Mouse (Mus musculus) kidney, postnatal 36 days (tissue): ENCODE data around the gene Zfp955b.
"Not testable (repeated sequence)": the region's sequence is repeated elsewhere in the genome, so short reads cannot be mapped to it uniquely, and the experiment has no call there.

Experiments used
- DNase-seq, 2 experiments: peaks; one replicate each; pipeline ENCODE4 v3.0.0; 2021 to 2022; ENCODE audit warnings: mixed read lengths in 2 of 2

Gene Zfp955b

DNA sequence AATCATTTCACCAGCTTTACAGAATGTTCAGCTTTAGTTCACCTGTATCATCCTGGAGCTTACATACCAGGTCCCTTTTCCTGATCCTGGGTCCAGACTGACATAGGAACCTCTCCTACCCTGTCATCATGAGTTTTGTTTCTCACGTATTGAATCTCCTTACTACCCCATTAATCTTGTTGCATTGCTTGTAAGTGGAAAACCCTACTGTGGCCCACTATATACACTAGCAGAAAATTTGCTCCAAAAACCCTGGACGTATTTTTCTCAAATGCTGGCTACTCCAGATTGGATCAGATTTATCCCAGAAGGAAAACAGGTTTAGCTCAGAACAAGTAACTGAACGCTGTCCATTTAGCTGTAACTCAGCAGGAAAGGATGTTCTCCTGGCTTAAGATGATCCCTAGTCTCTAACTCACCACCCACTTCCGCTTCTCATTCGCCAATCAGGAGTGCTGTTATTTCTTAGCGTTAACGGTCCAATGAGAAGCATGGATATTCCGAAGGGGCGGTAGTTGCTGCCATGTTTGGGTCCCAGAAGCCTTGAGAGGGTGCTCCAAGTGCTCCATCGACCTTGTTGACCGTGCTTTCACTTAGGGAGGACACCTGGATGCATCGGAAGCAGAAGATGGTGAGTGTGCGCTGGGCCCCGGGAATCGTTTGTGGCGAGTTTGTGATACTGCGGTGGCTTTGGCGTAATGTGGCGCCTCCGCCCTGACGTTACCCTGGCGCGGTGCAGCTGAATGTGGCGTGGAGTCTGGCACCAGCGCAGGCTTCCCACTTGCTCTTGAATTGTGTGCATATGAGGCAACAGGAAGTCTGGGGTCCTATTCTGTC, at the start of gene Zfp955b:
Gene Zfp955b (plus strand): TSS at position 506 of the 837 bp plus-strand sequence.
- DNase-seq, result not testable (repeated sequence)

DNA sequence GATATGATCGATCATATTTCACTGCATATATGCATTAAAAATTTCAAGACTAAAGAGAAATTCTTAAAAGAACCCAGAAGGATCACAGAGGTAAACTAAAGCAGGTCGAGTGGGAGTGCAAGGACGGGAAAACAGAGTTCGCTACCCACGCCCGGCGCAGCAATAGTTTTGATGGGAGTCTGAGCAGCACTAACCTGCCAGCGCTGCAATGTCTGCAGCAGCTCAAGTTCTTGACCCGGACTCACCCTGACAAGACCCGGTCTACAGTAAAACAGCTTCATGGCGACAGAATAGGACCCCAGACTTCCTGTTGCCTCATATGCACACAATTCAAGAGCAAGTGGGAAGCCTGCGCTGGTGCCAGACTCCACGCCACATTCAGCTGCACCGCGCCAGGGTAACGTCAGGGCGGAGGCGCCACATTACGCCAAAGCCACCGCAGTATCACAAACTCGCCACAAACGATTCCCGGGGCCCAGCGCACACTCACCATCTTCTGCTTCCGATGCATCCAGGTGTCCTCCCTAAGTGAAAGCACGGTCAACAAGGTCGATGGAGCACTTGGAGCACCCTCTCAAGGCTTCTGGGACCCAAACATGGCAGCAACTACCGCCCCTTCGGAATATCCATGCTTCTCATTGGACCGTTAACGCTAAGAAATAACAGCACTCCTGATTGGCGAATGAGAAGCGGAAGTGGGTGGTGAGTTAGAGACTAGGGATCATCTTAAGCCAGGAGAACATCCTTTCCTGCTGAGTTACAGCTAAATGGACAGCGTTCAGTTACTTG, 34.6 kb upstream of the Zfp955b start, which contains the start of gene Zfp955a:
Gene Zfp955a (minus strand): TSS at position 616 of the 789 bp plus-strand sequence.
- not testable (repeated sequence) for DNase-seq

DNA sequence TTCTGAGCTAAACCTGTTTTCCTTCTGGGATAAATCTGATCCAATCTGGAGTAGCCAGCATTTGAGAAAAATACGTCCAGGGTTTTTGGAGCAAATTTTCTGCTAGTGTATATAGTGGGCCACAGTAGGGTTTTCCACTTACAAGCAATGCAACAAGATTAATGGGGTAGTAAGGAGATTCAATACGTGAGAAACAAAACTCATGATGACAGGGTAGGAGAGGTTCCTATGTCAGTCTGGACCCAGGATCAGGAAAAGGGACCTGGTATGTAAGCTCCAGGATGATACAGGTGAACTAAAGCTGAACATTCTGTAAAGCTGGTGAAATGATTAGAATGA, 34.1 kb upstream of the Zfp955b start:
- DNase-seq, result not testable (repeated sequence)

DNA sequence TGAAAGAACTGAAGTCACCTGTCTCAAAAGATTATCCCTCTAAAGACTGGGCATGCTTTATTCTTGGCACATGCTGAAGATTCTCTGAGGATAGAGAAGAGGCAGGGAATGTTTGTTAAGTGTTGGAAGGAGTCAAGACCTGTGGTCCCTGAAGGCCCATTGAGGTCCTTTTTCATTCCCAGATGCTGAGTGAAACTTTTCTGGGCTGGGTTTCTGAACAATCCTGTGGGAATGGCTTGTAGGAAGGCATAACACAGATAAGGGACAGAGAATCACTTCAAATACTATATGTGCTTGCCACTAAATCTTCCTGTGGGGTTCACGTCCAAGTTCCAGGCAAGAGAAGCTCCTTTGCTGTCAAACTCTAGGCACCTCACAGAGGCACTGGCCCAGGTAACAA, 25.0 kb upstream of the Zfp955b start, which contains the start of gene Olfr63:
Gene Olfr63 (plus strand): TSS at position 301 of the 400 bp plus-strand sequence.
- no peak for DNase-seq

DNA sequence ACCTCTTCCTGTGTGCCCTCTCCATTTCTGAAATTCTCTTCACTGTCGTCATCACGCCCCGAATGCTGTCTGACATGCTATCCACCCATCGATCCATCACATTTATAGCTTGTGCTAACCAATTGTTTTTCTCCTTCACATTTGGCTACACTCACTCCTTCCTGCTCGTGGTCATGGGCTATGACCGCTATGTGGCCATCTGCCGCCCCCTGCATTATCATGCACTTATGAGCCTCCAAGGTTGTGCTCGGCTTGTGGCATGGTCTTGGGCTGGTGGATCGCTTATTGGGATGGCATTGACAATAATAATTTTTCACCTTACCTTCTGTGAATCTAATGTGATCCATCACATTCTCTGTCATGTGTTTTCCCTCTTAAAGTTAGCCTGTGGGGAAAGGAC, 20.4 kb upstream of the Zfp955b start:
- DNase-seq, result no peak

DNA sequence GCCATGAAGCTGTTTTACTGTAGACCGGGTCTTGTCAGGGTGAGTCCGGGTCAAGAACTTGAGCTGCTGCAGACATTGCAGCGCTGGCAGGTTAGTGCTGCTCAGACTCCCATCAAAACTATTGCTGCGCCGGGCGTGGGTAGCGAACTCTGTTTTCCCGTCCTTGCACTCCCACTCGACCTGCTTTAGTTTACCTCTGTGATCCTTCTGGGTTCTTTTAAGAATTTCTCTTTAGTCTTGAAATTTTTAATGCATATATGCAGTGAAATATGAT, 469 bp downstream of the Zfp955b start:
- DNase-seq, result not testable (repeated sequence)

DNA sequence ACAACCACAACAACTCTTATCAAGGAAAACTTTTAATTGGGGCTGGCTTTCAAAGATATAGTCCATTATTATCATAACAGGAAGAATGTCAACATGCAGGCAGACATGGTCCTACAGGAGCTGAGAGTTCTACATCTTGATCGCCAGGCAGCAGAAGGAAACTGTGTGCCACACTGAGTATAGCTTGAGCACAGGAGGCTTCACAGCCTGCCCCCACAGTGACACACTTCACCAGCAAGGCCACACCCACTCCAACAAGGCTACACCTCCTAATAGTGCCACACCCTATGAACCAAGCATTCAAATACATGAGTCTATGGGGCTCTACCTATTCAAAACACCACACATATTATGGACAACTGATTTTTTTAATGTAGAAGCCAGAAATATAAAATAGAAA, 63.6 kb downstream of the Zfp955b start:
- DNase-seq, result no peak
